Mouse (Mus musculus) heart, adult 2 months (tissue): ENCODE data around the gene Iglon5.

Experiments used
- CTCF ChIP-seq: fragments of 200-600 bp; IDR thresholded peaks from 2 replicates; pipeline ENCODE4 v1.8.1; 2022; ENCODE audit warnings: antibody characterized with exemption, mild to moderate bottlenecking, moderate library complexity
- EP300 ChIP-seq: fragments of 200-500 bp; IDR thresholded peaks from 2 replicates; pipeline ENCODE4 v1.6.1; 2011; ENCODE audit warnings: low read depth, low read length, control low read depth; ENCODE audit not compliant: insufficient read depth
- POLR2A ChIP-seq: fragments of 200-500 bp; IDR thresholded peaks from 2 replicates; pipeline ENCODE4 v1.6.1; 2011; ENCODE audit warnings: mild to moderate bottlenecking, low read depth, low read length, control low read depth; ENCODE audit not compliant: insufficient read depth

GRCm38 (mm10) chr7:43447801-43448200 lies 42.1 kb downstream of the Iglon5 start:
- TF ChIP-seq POLR2A (no peak), CTCF (no peak), EP300 (no peak)
